Mouse (Mus musculus): Measurements from ENCODE around the gene Get4. TPM values are rescaled to one million over a fixed set of nuclear protein-coding genes. Genes with fewer than 3 reads are reported as not detected.

Get4 gene
- polyA plus RNA-seq, 1 experiment: 106 TPM

DNA sequence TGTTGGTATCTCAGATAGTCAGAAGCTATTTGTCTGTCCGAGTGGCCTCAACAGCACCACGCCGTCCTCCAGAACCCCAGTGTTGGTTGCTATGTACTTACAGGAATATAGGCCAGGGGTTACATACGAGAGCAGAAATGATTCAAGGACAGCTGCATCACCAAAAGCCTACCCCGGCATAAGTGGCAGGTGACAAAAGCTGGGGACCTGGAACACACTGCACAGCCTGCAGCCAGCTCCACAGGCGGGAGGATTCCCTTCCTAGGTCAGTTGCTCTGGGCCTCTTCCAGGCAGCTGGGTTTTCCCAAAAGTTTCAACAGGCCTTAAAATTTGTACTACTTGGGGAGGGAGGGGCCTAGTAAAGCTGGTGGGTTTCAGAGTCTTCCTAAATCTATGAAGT lies 3.7 kb downstream of the Get4 start:
- 44% methylated on average over 6 of the region's 6 CpGs for WGBS
- TF ChIP-seq CTCF (IDR thresholded peaks at IDR 0.05; ENCODE audit: borderline replicate concordance, insufficient read depth, low read depth, low read length): no peak
- TF ChIP-seq POLR2A (IDR thresholded peaks at IDR 0.05; ENCODE audit: borderline replicate concordance, insufficient read depth, low read length): no peak
- DNase-seq: no peak
- H3K4me3 ChIP-seq (replicated peaks; ENCODE audit: insufficient read depth, low read depth, low read length): no peak overlapping the region
- H3K27ac ChIP-seq (ENCODE audit: insufficient read depth, low read length): no peak overlapping the region
- no peaks in the 10 kb centered on the region for H3K27me3 ChIP-seq (ENCODE audit: control insufficient read depth, insufficient read depth, low read length)
- H3K4me1 ChIP-seq (ENCODE audit: control insufficient read depth, insufficient read depth, low read length): peaks cover 29% of the 10 kb centered on the region

DNA sequence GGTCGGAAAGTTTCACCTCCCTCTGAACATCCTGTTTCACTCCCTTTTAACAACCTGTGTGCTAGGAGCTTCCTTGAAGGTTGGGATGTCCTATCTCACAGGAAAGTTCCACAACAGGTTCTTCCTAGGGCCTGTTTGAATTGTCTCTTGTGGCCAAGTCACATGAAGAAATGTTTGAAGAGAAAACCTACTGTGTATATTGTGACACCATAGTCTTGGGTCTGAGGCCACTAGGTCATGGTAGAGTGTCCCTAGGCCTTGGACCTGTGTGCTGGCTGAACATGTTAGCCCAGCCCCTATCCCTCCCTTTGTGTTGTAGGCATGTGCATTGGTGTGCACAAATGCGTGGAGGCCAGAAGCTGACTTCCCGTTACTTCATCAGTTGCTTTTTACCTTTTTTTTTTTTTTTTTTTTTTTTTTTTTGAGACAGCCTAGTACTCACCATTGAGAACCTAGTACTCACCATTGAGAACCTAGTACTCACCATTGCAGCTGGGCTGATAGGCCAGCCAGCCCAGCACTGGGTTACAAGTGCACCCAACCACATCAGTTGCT lies 4.2 kb downstream of the Get4 start:
- no peak overlapping the region for H3K27ac ChIP-seq (ENCODE audit: insufficient read depth, low read length)
- peaks cover 29% of the 10 kb centered on the region for H3K4me1 ChIP-seq (ENCODE audit: control insufficient read depth, insufficient read depth, low read length)
- TF ChIP-seq CTCF (IDR thresholded peaks at IDR 0.05; ENCODE audit: borderline replicate concordance, insufficient read depth, low read depth, low read length) (no peak), POLR2A (IDR thresholded peaks at IDR 0.05; ENCODE audit: borderline replicate concordance, insufficient read depth, low read length) (no peak)
- no peak for DNase-seq
- WGBS: 75% methylated on average over 3 of the region's 3 CpGs
- H3K27me3 ChIP-seq (ENCODE audit: control insufficient read depth, insufficient read depth, low read length): no peaks in the 10 kb centered on the region
- H3K4me3 ChIP-seq (replicated peaks; ENCODE audit: insufficient read depth, low read depth, low read length): no peak overlapping the region

DNA sequence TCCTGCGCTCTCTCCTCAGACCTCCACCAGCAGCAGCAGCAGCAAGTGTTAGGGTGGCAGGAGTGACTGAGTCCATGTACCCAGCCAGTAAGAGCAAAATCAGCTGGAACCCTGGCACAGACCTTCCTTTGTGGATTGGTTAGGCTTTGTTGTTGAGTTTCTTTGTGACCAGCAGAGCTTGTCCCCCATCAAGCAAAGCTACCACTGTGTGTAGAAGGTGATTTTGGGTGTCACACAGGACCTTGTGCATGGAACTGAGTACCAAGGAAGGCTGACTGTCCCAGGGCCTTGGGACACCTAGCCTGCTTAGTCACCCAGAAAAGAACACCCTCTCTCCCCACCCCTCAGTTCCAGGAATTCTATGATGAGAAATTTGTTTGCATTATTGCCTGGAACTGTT lies 5.1 kb downstream of the Get4 start:
- no peak for DNase-seq
- WGBS: 86% methylated on average over 1 of the region's 1 CpGs
- Histone ChIP-seq H3K27ac (ENCODE audit: insufficient read depth, low read length) (no peak overlapping the region), H3K4me3 (replicated peaks; ENCODE audit: insufficient read depth, low read depth, low read length) (no peak overlapping the region), H3K27me3 (ENCODE audit: control insufficient read depth, insufficient read depth, low read length) (no peaks in the 10 kb centered on the region), H3K4me1 (ENCODE audit: control insufficient read depth, insufficient read depth, low read length) (peaks cover 29% of the 10 kb centered on the region)
- TF ChIP-seq CTCF (IDR thresholded peaks at IDR 0.05; ENCODE audit: borderline replicate concordance, insufficient read depth, low read depth, low read length): no peak
- no peak for TF ChIP-seq POLR2A (IDR thresholded peaks at IDR 0.05; ENCODE audit: borderline replicate concordance, insufficient read depth, low read length)

DNA sequence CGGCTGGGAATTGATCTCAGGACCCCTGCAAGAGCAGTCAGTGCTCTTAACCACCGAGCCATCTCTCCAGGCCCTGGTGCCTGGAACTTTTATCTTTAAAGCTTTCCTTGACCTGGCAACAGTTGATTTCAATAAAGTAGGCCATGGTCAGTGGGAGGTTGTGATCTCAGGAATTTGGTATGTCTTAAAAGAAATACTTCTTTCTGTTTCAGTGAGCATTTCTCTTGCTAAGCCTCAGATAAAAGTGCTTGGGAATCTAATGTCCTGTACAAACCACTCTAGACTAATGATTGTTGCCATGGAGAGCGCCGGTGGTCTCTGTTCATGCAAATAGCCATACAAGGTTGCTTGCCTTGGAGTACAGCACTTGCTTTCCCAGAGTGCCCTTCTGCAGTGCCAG lies 5.7 kb downstream of the Get4 start:
- Histone ChIP-seq H3K27ac (ENCODE audit: insufficient read depth, low read length) (no peak overlapping the region), H3K27me3 (ENCODE audit: control insufficient read depth, insufficient read depth, low read length) (no peaks in the 10 kb centered on the region), H3K4me1 (ENCODE audit: control insufficient read depth, insufficient read depth, low read length) (peaks cover 29% of the 10 kb centered on the region), H3K4me3 (replicated peaks; ENCODE audit: insufficient read depth, low read depth, low read length) (no peak overlapping the region)
- no peak for DNase-seq
- WGBS: 67% methylated on average over 4 of the region's 4 CpGs
- TF ChIP-seq CTCF (IDR thresholded peaks at IDR 0.05; ENCODE audit: borderline replicate concordance, insufficient read depth, low read depth, low read length) (no peak), POLR2A (IDR thresholded peaks at IDR 0.05; ENCODE audit: borderline replicate concordance, insufficient read depth, low read length) (no peak)

DNA sequence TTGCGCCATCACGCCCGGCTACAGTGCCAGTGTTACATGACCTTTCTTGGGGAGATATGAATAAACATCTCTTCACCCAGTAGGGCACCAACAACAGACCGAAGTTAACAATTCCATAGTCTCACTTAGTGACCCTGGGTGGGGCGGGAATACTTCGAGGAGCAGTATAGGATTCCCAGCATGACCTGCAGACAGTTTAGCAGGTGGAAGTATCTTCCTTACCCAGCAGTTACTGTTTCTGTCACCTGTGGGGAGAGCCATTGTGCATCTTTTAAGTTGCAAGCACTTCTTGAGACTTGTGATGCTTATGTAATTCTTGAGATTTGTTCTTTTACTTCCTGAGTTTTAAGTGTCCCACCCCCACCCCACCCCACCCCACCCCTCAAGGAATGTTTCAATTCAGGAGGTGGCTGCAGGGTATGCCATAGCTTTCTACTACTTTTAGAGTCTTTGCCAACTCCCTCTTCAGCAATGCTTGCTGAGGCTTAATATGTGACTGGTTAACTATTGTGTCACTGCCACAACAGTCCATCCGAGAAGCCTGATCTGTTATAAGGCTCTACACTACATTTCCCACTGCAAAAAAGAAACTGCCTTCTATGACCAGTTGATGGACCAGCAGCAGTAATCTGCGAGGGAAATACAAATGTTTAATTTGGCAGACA lies 6.4 kb downstream of the Get4 start:
- DNase-seq: peak in 1 of 2 experiments; percentile 11
- TF ChIP-seq CTCF (IDR thresholded peaks at IDR 0.05; ENCODE audit: borderline replicate concordance, insufficient read depth, low read depth, low read length) (no peak), POLR2A (IDR thresholded peaks at IDR 0.05; ENCODE audit: borderline replicate concordance, insufficient read depth, low read length) (no peak)
- 87% methylated on average over 8 of the region's 8 CpGs for WGBS
- H3K4me1 ChIP-seq (ENCODE audit: control insufficient read depth, insufficient read depth, low read length): peaks cover 26% of the 10 kb centered on the region
- no peak overlapping the region for H3K4me3 ChIP-seq (replicated peaks; ENCODE audit: insufficient read depth, low read depth, low read length)
- no peak overlapping the region for H3K27ac ChIP-seq (ENCODE audit: insufficient read depth, low read length)
- no peaks in the 10 kb centered on the region for H3K27me3 ChIP-seq (ENCODE audit: control insufficient read depth, insufficient read depth, low read length)

DNA sequence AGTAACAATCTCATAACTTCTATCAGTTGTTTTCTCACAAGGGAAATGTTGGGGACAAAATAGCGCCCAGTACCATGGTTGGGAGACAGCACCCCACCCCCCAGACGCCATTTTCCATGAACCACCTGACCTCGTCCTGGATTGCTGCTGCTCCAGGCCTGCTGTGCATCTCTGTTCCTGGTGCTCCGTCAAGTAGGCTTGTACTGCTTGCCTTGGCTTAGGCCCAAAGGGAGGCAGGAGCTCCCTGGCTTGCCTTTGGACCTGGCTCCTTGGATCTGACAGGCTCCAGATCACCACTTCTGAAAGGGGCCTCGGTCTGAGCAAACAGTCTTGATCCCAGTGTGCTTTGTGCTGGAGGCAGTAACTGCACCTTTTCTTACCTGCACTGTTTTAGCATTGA lies 7.7 kb downstream of the Get4 start:
- peaks cover 18% of the 10 kb centered on the region for H3K4me1 ChIP-seq (ENCODE audit: control insufficient read depth, insufficient read depth, low read length)
- TF ChIP-seq POLR2A (IDR thresholded peaks at IDR 0.05; ENCODE audit: borderline replicate concordance, insufficient read depth, low read length) (no peak), CTCF (IDR thresholded peaks at IDR 0.05; ENCODE audit: borderline replicate concordance, insufficient read depth, low read depth, low read length) (no peak)
- H3K27me3 ChIP-seq (ENCODE audit: control insufficient read depth, insufficient read depth, low read length): no peaks in the 10 kb centered on the region
- DNase-seq: peak; percentile 57 to 73
- no peak overlapping the region for H3K4me3 ChIP-seq (replicated peaks; ENCODE audit: insufficient read depth, low read depth, low read length)
- WGBS: 28% methylated on average over 5 of the region's 5 CpGs
- H3K27ac ChIP-seq (ENCODE audit: insufficient read depth, low read length): no peak overlapping the region

DNA sequence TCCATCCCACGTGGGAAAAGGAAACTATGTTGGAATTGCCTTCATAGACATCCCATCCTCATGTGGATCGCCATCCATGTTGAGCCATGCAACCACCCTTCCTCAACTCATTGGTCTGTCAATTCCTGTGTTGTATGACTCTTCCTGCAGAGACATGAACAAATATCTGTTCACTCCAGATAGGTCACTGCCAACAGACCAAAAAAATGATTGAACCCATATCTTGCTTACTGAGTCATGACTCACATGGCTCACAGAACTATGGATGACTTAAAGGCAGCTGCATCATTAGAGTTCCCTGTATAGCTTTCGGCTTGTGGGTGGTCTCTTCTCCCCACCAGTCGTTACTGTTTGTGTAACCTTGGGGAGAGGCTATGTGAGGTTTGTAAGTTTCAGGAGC lies 9.3 kb downstream of the Get4 start:
- Histone ChIP-seq H3K27ac (ENCODE audit: insufficient read depth, low read length) (no peak overlapping the region), H3K27me3 (ENCODE audit: control insufficient read depth, insufficient read depth, low read length) (no peaks in the 10 kb centered on the region), H3K4me3 (replicated peaks; ENCODE audit: insufficient read depth, low read depth, low read length) (no peak overlapping the region), H3K4me1 (ENCODE audit: control insufficient read depth, insufficient read depth, low read length) (peaks cover 10% of the 10 kb centered on the region)
- WGBS: 91% methylated on average over 4 of the region's 4 CpGs
- no peak for DNase-seq
- TF ChIP-seq CTCF (IDR thresholded peaks at IDR 0.05; ENCODE audit: borderline replicate concordance, insufficient read depth, low read depth, low read length) (no peak), POLR2A (IDR thresholded peaks at IDR 0.05; ENCODE audit: borderline replicate concordance, insufficient read depth, low read length) (no peak)

DNA sequence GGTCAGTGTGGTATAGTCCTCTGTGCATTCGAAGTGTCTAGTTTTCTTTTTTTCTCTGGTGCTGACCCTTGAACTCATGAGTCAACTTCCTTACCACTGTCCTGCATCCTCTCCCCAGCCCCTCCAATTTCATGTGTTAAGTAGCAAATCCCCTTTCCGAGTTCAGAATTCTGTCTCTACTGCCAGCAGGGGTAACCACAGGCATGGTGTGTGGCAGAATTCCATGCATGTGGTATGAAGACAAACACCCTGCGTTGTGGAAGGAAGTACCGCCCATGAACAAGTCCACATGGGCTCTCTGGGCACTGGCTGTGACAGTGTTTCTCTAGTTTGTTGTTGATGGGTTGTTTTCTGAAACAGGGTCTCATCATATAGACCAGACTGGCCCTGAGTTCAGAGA lies 15.5 kb downstream of the Get4 start:
- Histone ChIP-seq H3K27ac (ENCODE audit: insufficient read depth, low read length) (no peak overlapping the region), H3K4me3 (replicated peaks; ENCODE audit: insufficient read depth, low read depth, low read length) (no peak overlapping the region), H3K27me3 (ENCODE audit: control insufficient read depth, insufficient read depth, low read length) (no peaks in the 10 kb centered on the region), H3K4me1 (ENCODE audit: control insufficient read depth, insufficient read depth, low read length) (peaks cover 14% of the 10 kb centered on the region)
- 69% methylated on average over 4 of the region's 4 CpGs for WGBS
- DNase-seq: no peak
- TF ChIP-seq CTCF (IDR thresholded peaks at IDR 0.05; ENCODE audit: borderline replicate concordance, insufficient read depth, low read depth, low read length) (no peak), POLR2A (IDR thresholded peaks at IDR 0.05; ENCODE audit: borderline replicate concordance, insufficient read depth, low read length) (no peak)

Measured in cerebellum, adult 2 months (tissue).